Mouse (Mus musculus) forebrain, embryonic 11.5 days (tissue): Measurements from ENCODE around the gene Tef. TPM values are rescaled to one million over a fixed set of nuclear protein-coding genes. Genes with fewer than 3 reads are reported as not detected.

Experiments
- ATAC-seq: fragments of 200-750 bp; cut with Nextera tagmentation; replicated peaks from 2 replicates; pipeline ENCODE4 v1.8.0; 2017; ENCODE audit warnings: moderate TSS enrichment; ENCODE audit not compliant: low FRiP score
- DNase-seq: peaks from one replicate; pipeline ENCODE4 v3.0.0-alpha.2; 2017; ENCODE audit warnings: low spot score
- H3K27ac ChIP-seq: fragments of 300-500 bp; sonication (generic); 2 replicates; pipeline ENCODE4 v1.5.1; 2014; ENCODE audit warnings: low read depth, low read length
- H3K27me3 ChIP-seq: fragments of 300-500 bp; sonication (generic); 2 replicates; pipeline ENCODE4 v1.6.1; 2014; ENCODE audit warnings: mild to moderate bottlenecking, low read length, mixed read lengths; ENCODE audit not compliant: control insufficient read depth, insufficient read depth
- H3K36me3 ChIP-seq: fragments of 300-500 bp; sonication (generic); 2 replicates; pipeline ENCODE4 v1.6.1; 2014; ENCODE audit warnings: mild to moderate bottlenecking, low read length, moderate library complexity, mixed read lengths; ENCODE audit not compliant: control insufficient read depth, insufficient read depth
- H3K4me1 ChIP-seq: fragments of 300-500 bp; sonication (generic); replicated peaks from 2 replicates; pipeline ENCODE4 v1.6.1; 2014; ENCODE audit warnings: low read length, mixed read lengths; ENCODE audit not compliant: control insufficient read depth, insufficient read depth
- H3K4me2 ChIP-seq: fragments of 300-500 bp; sonication (generic); 2 replicates; pipeline ENCODE4 v1.6.1; 2014; ENCODE audit warnings: low read depth, mild to moderate bottlenecking, low read length, moderate library complexity, mixed read lengths; ENCODE audit not compliant: severe bottlenecking
- H3K4me3 ChIP-seq: fragments of 300-500 bp; sonication (generic); 2 replicates; pipeline ENCODE4 v1.5.1; 2014; ENCODE audit warnings: low read depth, low read length
- H3K9ac ChIP-seq: fragments of 300-500 bp; sonication (generic); 2 replicates; pipeline ENCODE4 v1.6.1; 2014; ENCODE audit warnings: low read length
- H3K9me3 ChIP-seq: fragments of 300-500 bp; sonication (generic); 2 replicates; pipeline ENCODE4 v1.6.1; 2016; ENCODE audit warnings: low read length, mixed read lengths; ENCODE audit not compliant: control insufficient read depth
- whole genome bisulfite sequencing: fragments of 180-500 bp; shearing (Covaris S2); extraction: QIAGEN DNeasy Blood & Tissue Kit; methylation state at CpG from one replicate; pipeline ENCODE4 v1.1.7; 2014; 5-methylcytosine and 5-hydroxymethylcytosine counted together
- polyA plus RNA-seq: library from polyadenylated mRNA; unstranded; fragments of >200 nt; fragmentation: Nextera tagmentation; extraction: Ambion mirVana; gene quantifications from 2 replicates; pipeline ENCODE4 v1.2.1, GENCODE M21; 2014

Tef gene
- polyA plus RNA-seq, 1 experiment from 2014 or later: 17.4 TPM

DNA sequence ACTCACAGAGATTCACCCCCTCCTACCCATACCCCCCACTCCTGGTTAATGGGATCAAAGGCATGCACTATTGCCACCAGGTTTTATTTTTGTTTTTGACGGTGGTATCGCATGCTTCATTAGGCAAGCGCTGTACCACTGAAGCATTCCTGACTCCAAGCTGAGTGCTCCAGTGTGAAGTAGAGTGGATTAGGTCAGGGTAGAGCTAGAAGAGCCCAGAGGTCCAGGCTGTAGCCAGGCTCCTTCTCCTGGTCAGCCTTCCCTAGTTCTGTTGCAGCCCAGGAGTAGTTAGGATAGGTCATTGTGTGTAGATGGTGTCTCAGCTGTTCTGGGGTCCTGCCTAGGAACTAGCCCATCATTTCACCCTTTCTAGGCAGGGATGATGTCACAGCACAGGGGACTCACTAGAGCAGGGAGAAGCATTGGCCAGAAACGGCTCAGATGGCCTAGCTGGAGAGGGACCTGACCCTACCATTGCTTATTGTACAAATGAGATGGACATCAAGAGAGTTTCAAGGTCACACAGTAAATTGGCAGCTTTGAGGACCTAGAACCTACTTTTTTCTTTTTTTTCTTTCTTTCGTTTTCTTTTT, 42.9 kb downstream of the Tef start:
- no peak overlapping the region for H3K4me3 ChIP-seq
- no peaks in the 10 kb centered on the region for H3K4me1 ChIP-seq
- WGBS: 64% methylated on average over 5 of the region's 5 CpGs
- no peak overlapping the region for H3K9ac ChIP-seq
- no peak overlapping the region for H3K4me2 ChIP-seq
- H3K27ac ChIP-seq: no peak overlapping the region
- DNase-seq (no peak), ATAC-seq (no peak)
- no peaks in the 10 kb centered on the region for H3K27me3 ChIP-seq
- H3K9me3 ChIP-seq: no peaks in the 10 kb centered on the region
- H3K36me3 ChIP-seq: no peaks in the 10 kb centered on the region; the same call in 1 of the 2 replicates

GRCm38 (mm10) chr15:81845724-81846123, 43.5 kb downstream of the Tef start:
- Histone ChIP-seq H3K9ac (no peak overlapping the region), H3K9me3 (no peaks in the 10 kb centered on the region), H3K27ac (no peak overlapping the region), H3K27me3 (no peaks in the 10 kb centered on the region), H3K4me2 (no peak overlapping the region), H3K4me3 (no peak overlapping the region), H3K4me1 (no peaks in the 10 kb centered on the region), H3K36me3 (peaks cover 2% of the 10 kb centered on the region; the same call in 1 of the 2 replicates)
- DNase-seq: no peak
- no peak for ATAC-seq
- WGBS: 35% methylated on average over 4 of the region's 4 CpGs

GRCm38 (mm10) chr15:81846755-81847154, 44.5 kb downstream of the Tef start:
- Histone ChIP-seq H3K27me3 (no peaks in the 10 kb centered on the region), H3K4me3 (no peak overlapping the region), H3K27ac (no peak overlapping the region), H3K4me1 (no peaks in the 10 kb centered on the region), H3K9me3 (no peaks in the 10 kb centered on the region), H3K9ac (no peak overlapping the region), H3K36me3 (peaks cover 6% of the 10 kb centered on the region; the same call in 1 of the 2 replicates), H3K4me2 (no peak overlapping the region)
- WGBS: 90% methylated on average over 9 of the region's 9 CpGs
- DNase-seq: no peak
- ATAC-seq: no peak

- WGBS: 89% methylated on average over 4 of the region's 4 CpGs
- Histone ChIP-seq H3K4me2 (no peak overlapping the region), H3K36me3 (peaks cover 6% of the 10 kb centered on the region; the same call in 1 of the 2 replicates)
Measured at GRCm38 (mm10) chr15:81847161-81847560, 44.9 kb downstream of the Tef start.

DNA sequence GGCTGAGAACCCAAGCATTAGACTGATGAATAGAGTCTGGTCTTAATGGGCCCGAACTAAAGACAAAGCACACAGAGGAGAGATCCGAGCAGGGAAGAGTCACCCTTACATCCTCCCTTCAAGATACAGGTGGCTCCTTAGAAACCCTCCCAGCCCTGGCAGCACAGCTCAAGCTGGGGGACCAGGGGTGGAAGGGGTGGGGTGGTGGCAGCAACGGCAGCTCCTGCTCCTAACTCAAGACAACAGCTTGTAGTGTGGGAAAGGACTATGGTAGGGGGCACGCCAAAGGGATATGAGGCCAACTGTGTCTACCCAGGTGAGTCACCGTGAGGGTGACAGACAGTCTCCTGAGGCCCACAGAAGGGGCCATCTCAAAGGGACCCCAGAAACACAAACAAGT, 45.6 kb downstream of the Tef start:
- Histone ChIP-seq H3K36me3 (peaks cover 6% of the 10 kb centered on the region; the same call in 1 of the 2 replicates), H3K4me2 (no peak overlapping the region), H3K9ac (no peak overlapping the region), H3K4me1 (no peaks in the 10 kb centered on the region), H3K27ac (no peak overlapping the region), H3K27me3 (no peaks in the 10 kb centered on the region), H3K9me3 (no peaks in the 10 kb centered on the region), H3K4me3 (no peak overlapping the region)
- ATAC-seq (no peak), DNase-seq (no peak)
- WGBS: 88% methylated on average over 5 of the region's 5 CpGs

More at GRCm38 (mm10) chr15:81847161-81847560, 44.9 kb downstream of the Tef start:
- H3K9ac ChIP-seq: no peak overlapping the region
- H3K4me3 ChIP-seq: no peak overlapping the region
- DNase-seq (no peak), ATAC-seq (no peak)
- no peaks in the 10 kb centered on the region for H3K27me3 ChIP-seq
- H3K27ac ChIP-seq: no peak overlapping the region
- no peaks in the 10 kb centered on the region for H3K9me3 ChIP-seq
- no peaks in the 10 kb centered on the region for H3K4me1 ChIP-seq

DNA sequence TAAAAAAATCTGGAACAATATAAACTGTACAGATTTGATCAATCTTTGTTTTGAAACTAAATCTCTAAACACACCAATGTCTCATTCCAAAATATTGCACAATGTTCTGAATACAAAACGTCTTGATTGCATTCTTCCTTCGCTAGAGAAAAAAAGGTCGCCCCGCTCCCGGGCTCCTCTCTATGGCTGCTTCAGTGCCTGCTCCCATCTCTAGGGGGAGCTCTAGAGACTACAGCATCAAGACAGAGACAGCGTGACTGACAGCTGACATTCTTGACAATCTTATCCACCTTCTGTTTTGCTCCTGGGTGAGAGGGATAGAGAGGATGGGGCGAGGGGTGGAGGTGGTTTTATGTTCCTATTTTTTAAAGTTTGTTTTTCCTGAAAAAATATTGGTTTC, 46.1 kb downstream of the Tef start:
- H3K4me2 ChIP-seq: no peak overlapping the region
- no peak overlapping the region for H3K9ac ChIP-seq
- H3K4me3 ChIP-seq: no peak overlapping the region
- ATAC-seq (no peak), DNase-seq (peak; percentile 64)
- peaks cover 6% of the 10 kb centered on the region; the same call in 1 of the 2 replicates for H3K36me3 ChIP-seq
- no peaks in the 10 kb centered on the region for H3K9me3 ChIP-seq
- 45% methylated on average over 7 of the region's 7 CpGs for WGBS
- H3K27me3 ChIP-seq: no peaks in the 10 kb centered on the region
- no peaks in the 10 kb centered on the region for H3K4me1 ChIP-seq
- H3K27ac ChIP-seq: no peak overlapping the region

GRCm38 (mm10) chr15:81849104-81849503, 46.9 kb downstream of the Tef start:
- WGBS: 89% methylated on average over 9 of the region's 9 CpGs
- H3K27me3 ChIP-seq: no peaks in the 10 kb centered on the region
- ATAC-seq: no peak

DNA sequence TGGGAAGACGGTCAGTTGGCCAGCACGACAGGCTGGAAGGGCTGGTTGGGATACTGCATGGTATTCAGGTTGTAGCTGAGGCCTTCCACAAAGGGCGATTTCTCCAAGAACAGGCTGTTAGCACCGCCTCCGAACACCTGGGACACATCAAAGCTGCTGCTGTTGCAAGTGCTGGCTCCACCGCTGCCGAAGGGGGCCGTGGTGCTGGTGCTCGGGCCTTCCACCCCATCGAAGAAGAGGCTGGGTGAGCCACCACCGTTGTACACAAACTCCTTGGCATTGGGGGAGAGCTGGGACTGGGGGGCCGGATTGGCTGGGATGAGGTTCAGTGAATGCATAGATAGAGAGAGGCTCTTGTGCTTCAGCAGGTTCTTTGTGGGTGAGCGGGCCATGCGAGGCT, 48.5 kb downstream of the Tef start:
- Histone ChIP-seq H3K4me2 (no peak overlapping the region), H3K9me3 (no peaks in the 10 kb centered on the region), H3K27me3 (no peaks in the 10 kb centered on the region), H3K4me1 (peaks cover under 1% of the 10 kb centered on the region; the same call in 1 of the 2 replicates), H3K4me3 (no peak overlapping the region), H3K9ac (no peak overlapping the region), H3K36me3 (peaks cover 6% of the 10 kb centered on the region; the same call in 1 of the 2 replicates), H3K27ac (no peak overlapping the region)
- ATAC-seq: no peak
- WGBS: 89% methylated on average over 14 of the region's 14 CpGs
- DNase-seq: no peak

More at GRCm38 (mm10) chr15:81849104-81849503, 46.9 kb downstream of the Tef start:
- Histone ChIP-seq H3K9me3 (no peaks in the 10 kb centered on the region), H3K4me1 (no peaks in the 10 kb centered on the region), H3K4me2 (no peak overlapping the region), H3K27ac (no peak overlapping the region), H3K9ac (no peak overlapping the region), H3K4me3 (no peak overlapping the region), H3K36me3 (peaks cover 6% of the 10 kb centered on the region; the same call in 1 of the 2 replicates)
- no peak for DNase-seq

GRCm38 (mm10) chr15:81851375-81851774, 49.2 kb downstream of the Tef start:
- WGBS: 95% methylated on average over 15 of the region's 15 CpGs
- ATAC-seq (no peak), DNase-seq (no peak)
- H3K9ac ChIP-seq: no peak overlapping the region
- no peak overlapping the region for H3K27ac ChIP-seq
- H3K4me1 ChIP-seq: peaks cover 2% of the 10 kb centered on the region; the same call in 1 of the 2 replicates
- peaks cover 6% of the 10 kb centered on the region; the same call in 1 of the 2 replicates for H3K36me3 ChIP-seq
- no peak overlapping the region for H3K4me3 ChIP-seq
- H3K4me2 ChIP-seq: no peak overlapping the region
- H3K27me3 ChIP-seq: no peaks in the 10 kb centered on the region
- H3K9me3 ChIP-seq: no peaks in the 10 kb centered on the region
